Mouse (Mus musculus) hindbrain, embryonic 16.5 days (tissue): ENCODE results near the gene Hoxd13. TPM values are rescaled to one million over a fixed set of nuclear protein-coding genes. Genes with fewer than 3 reads are reported as not detected.

Experiments used
- ATAC-seq: fragments of 200-750 bp; cut with Nextera tagmentation; 2 replicates; pipeline ENCODE4 v1.8.0; 2017; ENCODE audit warnings: moderate TSS enrichment, moderate library complexity
- H3K27ac ChIP-seq: fragments of 300-500 bp; sonication (generic); 2 replicates; pipeline ENCODE4 v1.5.1; 2014; ENCODE audit warnings: low read depth, mild to moderate bottlenecking, control low read depth, low read length, moderate library complexity
- H3K27me3 ChIP-seq: fragments of 300-500 bp; sonication (generic); replicated peaks from 2 replicates; pipeline ENCODE4 v1.6.1; 2014; ENCODE audit warnings: low read length; ENCODE audit not compliant: control insufficient read depth, insufficient read depth
- H3K36me3 ChIP-seq: fragments of 300-500 bp; sonication (generic); 2 replicates; pipeline ENCODE4 v1.6.1; 2014; ENCODE audit warnings: mild to moderate bottlenecking, low read length, moderate library complexity, mixed read lengths; ENCODE audit not compliant: control insufficient read depth, insufficient read depth
- H3K4me1 ChIP-seq: fragments of 300-500 bp; sonication (generic); 2 replicates; pipeline ENCODE4 v1.6.1; 2014; ENCODE audit warnings: low read depth, low read length; ENCODE audit not compliant: control insufficient read depth, insufficient read depth
- H3K4me2 ChIP-seq: fragments of 300-500 bp; sonication (generic); 2 replicates; pipeline ENCODE4 v1.6.1; 2014; ENCODE audit warnings: mild to moderate bottlenecking, low read length, control low read depth, moderate library complexity
- H3K4me3 ChIP-seq: fragments of 300-500 bp; sonication (generic); 2 replicates; pipeline ENCODE4 v1.5.1; 2014; ENCODE audit warnings: mild to moderate bottlenecking, low read length, control low read depth, moderate library complexity
- H3K9ac ChIP-seq: fragments of 300-500 bp; sonication (generic); 2 replicates; pipeline ENCODE4 v1.6.1; 2014; ENCODE audit warnings: low read depth, mild to moderate bottlenecking, control low read depth, low read length, moderate library complexity
- H3K9me3 ChIP-seq: fragments of 300-500 bp; sonication (generic); 2 replicates; pipeline ENCODE4 v1.6.1; 2014; ENCODE audit warnings: mild to moderate bottlenecking, low read length, moderate library complexity; ENCODE audit not compliant: control insufficient read depth
- whole genome bisulfite sequencing: fragments of 180-500 bp; shearing (Covaris S2); extraction: QIAGEN DNeasy Blood & Tissue Kit; methylation state at CpG from one replicate; pipeline ENCODE4 v1.1.7; 2014; 5-methylcytosine and 5-hydroxymethylcytosine counted together
- polyA plus RNA-seq: library from polyadenylated mRNA; unstranded; fragments of >200 nt; fragmentation: Nextera tagmentation; extraction: Ambion mirVana; gene quantifications from 2 replicates; pipeline ENCODE4 v1.2.1, GENCODE M21; 2015

Hoxd13 gene
- polyA plus RNA-seq, 1 experiment from 2014 or later: not detected

DNA sequence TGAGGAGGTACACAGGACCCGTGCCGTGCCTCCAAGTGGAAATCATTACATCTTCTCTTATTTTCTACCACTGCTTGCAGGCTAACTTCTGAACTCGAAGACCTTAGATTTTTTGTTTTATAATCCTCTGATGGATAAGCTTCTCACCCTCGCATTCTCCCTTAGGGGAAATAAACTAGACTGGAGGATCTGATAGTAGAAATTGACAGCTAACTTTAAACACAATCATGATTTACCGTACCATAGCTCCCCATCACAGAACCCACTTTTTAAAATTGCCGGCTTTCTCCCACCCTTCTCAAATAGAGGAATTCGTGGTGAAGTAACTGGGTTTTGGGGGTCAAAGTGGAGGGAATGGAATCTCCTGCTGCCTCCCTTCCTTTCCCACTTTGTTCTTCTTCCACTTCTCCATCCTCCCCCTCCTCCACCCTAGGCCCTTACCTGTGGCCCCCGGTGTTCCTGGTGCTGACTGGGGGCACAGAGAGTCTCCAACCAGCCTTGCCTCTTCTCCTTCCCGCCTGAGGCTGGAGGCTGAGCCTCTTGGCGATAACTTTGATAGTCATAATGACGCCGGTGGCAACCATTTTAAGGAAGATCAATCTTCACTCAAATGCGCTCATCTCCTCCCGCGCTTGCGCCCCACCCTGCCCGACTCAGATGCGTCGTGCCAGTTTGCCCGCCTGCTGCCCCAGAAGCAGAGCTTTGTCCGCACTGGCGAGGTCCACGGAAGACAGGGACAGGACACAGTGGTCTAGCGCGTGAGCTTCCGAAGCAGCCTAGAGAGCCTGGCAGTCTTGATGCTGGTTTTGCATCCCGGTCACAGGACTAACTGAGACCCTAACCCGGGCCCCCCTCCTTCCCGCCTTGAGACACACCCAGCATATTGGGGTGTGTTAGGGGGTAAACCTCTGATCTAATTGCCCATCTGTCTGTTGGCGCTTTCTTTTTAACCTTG, 7.4 kb upstream of the Hoxd13 start:
- WGBS: 3% methylated on average over 30 of the region's 30 CpGs
- H3K4me1 ChIP-seq: peaks cover 4% of the 10 kb centered on the region
- no peaks in the 10 kb centered on the region for H3K9me3 ChIP-seq
- H3K9ac ChIP-seq: no peak overlapping the region
- H3K27me3 ChIP-seq: peaks cover 55% of the 10 kb centered on the region
- ATAC-seq: 0 out of 2 replicates have a peak, but pooled peaks have one; percentile 42
- no peak overlapping the region for H3K27ac ChIP-seq
- H3K4me3 ChIP-seq: peak overlapping the region; percentile 10; the same call in 1 of the 2 replicates
- H3K4me2 ChIP-seq: no peak overlapping the region
- H3K36me3 ChIP-seq: no peaks in the 10 kb centered on the region

- Histone ChIP-seq H3K27ac (no peak overlapping the region), H3K9me3 (no peaks in the 10 kb centered on the region), H3K9ac (no peak overlapping the region), H3K36me3 (no peaks in the 10 kb centered on the region), H3K27me3 (peaks cover 57% of the 10 kb centered on the region), H3K4me2 (peak overlapping the region; percentile 54), H3K4me3 (peak overlapping the region; percentile 21; the same call in 1 of the 2 replicates), H3K4me1 (no peaks in the 10 kb centered on the region)
- peak; percentile 68; the same call in 1 of the 2 replicates for ATAC-seq
- WGBS: under 1% methylated on average over 14 of the region's 14 CpGs
These were observed 6.4 kb upstream of the Hoxd13 start for GRCm38 (mm10) chr2:74661685-74662084.

- H3K27me3 ChIP-seq: peaks cover 67% of the 10 kb centered on the region
- H3K4me2 ChIP-seq: no peak overlapping the region
- ATAC-seq: no peak
- peaks cover 4% of the 10 kb centered on the region for H3K4me1 ChIP-seq
- no peak overlapping the region for H3K4me3 ChIP-seq
- no peaks in the 10 kb centered on the region for H3K36me3 ChIP-seq
- H3K9me3 ChIP-seq: no peaks in the 10 kb centered on the region
- H3K9ac ChIP-seq: no peak overlapping the region
- no peak overlapping the region for H3K27ac ChIP-seq
- 5% methylated on average over 18 of the region's 18 CpGs for WGBS
These were observed 4.7 kb upstream of the Hoxd13 start for GRCm38 (mm10) chr2:74663291-74663925.

GRCm38 (mm10) chr2:74666411-74666810, 1.7 kb upstream of the Hoxd13 start:
- H3K4me3 ChIP-seq: no peak overlapping the region
- no peaks in the 10 kb centered on the region for H3K36me3 ChIP-seq
- no peaks in the 10 kb centered on the region for H3K9me3 ChIP-seq
- H3K27me3 ChIP-seq: peaks cover 75% of the 10 kb centered on the region
- peaks cover 6% of the 10 kb centered on the region for H3K4me1 ChIP-seq
- 5% methylated on average over 7 of the region's 7 CpGs for WGBS
- no peak overlapping the region for H3K9ac ChIP-seq
- no peak for ATAC-seq
- H3K4me2 ChIP-seq: no peak overlapping the region
- no peak overlapping the region for H3K27ac ChIP-seq

DNA sequence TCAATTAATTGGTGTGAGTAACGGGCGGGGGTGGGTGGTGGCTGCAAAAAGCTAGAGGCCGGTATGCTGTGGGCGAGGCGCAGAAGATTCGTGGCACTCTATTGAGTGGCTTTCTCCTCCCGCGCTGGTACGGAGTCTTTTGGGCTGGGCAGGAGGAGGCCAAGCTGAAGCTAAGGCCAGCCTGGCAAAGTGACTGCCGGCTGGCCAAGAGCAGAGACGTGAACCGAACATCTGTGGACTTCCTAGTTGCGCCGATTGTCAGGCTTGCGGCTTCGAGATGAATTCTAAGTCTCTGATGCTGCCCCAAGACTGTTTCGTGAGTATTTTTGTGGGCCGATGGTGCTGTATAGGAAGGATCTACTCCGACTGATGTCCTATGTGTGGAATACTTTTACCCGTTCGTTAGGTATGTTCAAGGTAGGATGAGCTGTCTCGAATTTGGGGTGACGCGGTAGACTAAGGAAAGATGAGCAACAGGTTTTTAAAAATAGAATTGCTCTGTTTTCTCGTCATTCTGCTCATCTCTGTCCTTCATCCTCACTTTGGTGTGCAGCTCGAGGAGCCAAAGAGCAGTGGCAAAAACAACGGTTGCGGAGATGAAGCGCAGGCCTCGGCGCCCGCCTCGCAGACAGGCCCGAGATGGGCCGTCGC, 794 bp upstream of the Hoxd13 start:
- 2% methylated on average over 36 of the region's 36 CpGs for WGBS
- Histone ChIP-seq H3K36me3 (no peaks in the 10 kb centered on the region), H3K9ac (no peak overlapping the region), H3K4me2 (no peak overlapping the region), H3K27me3 (peaks cover 77% of the 10 kb centered on the region), H3K27ac (no peak overlapping the region), H3K4me3 (no peak overlapping the region), H3K9me3 (no peaks in the 10 kb centered on the region), H3K4me1 (peaks cover 6% of the 10 kb centered on the region)
- no peak for ATAC-seq

- peak; percentile 50; the same call in 1 of the 2 replicates for ATAC-seq
- Histone ChIP-seq H3K9me3 (no peaks in the 10 kb centered on the region), H3K9ac (no peak overlapping the region), H3K4me1 (peaks cover 9% of the 10 kb centered on the region), H3K27me3 (peaks cover 77% of the 10 kb centered on the region), H3K27ac (no peak overlapping the region), H3K4me3 (peak overlapping the region; percentile 34), H3K4me2 (peak overlapping the region; percentile 51), H3K36me3 (no peaks in the 10 kb centered on the region)
- under 1% methylated on average over 65 of the region's 74 CpGs for WGBS
These were observed 490 bp downstream of the Hoxd13 start for GRCm38 (mm10) chr2:74668370-74669229.

DNA sequence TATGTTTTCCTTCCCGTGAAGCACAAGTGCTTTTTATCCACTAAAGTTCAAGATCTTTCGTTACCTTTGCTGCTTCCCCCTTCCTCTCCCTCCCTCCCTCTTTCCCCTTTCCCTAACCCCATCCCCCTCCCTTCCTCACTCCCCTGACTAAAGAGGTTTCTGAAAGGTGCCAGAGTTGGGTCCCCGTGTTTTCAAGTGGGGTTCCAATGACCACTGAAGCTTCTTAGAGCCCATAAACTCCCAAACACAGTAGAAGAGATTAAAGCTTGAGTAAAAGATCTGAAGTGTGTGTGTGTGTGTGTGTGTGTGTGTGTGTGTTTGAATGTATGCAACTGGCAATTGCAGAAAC, 1.1 kb downstream of the Hoxd13 start:
- no peak overlapping the region for H3K4me3 ChIP-seq
- H3K9ac ChIP-seq: no peak overlapping the region
- no peak overlapping the region for H3K4me2 ChIP-seq
- H3K4me1 ChIP-seq: peaks cover 9% of the 10 kb centered on the region
- H3K9me3 ChIP-seq: no peaks in the 10 kb centered on the region
- 1% methylated on average over 3 of the region's 3 CpGs for WGBS
- no peak for ATAC-seq
- peaks cover 77% of the 10 kb centered on the region for H3K27me3 ChIP-seq
- H3K27ac ChIP-seq: no peak overlapping the region
- H3K36me3 ChIP-seq: no peaks in the 10 kb centered on the region

- H3K9me3 ChIP-seq: no peaks in the 10 kb centered on the region
These were observed 1.6 kb downstream of the Hoxd13 start for GRCm38 (mm10) chr2:74669650-74670235.

More at GRCm38 (mm10) chr2:74669650-74670235, 1.6 kb downstream of the Hoxd13 start:
- Histone ChIP-seq H3K4me3 (no peak overlapping the region), H3K4me2 (no peak overlapping the region), H3K4me1 (peaks cover 9% of the 10 kb centered on the region), H3K36me3 (no peaks in the 10 kb centered on the region), H3K9ac (no peak overlapping the region), H3K27ac (no peak overlapping the region), H3K27me3 (peaks cover 76% of the 10 kb centered on the region)
- ATAC-seq: no peak
- 2% methylated on average over 14 of the region's 14 CpGs for WGBS
